In genomic region chr16:7637993-7638392, GRCm38 (mm10) we compare ENCODE assay signal across 26 mouse cellular contexts.
DNase-seq lines count a peak whose midpoint lies in the region; ATAC-seq and TF ChIP-seq lines count a peak whose summit lies in the region.
"Had no signal": no experiment of that assay in that cellular context is flagged by ENCODE, and none has a peak within 500 bp of the region (broad histone marks: within the 10 kb centered on the region; RNA-seq: fewer than 3 reads in every experiment).

No protein-coding gene starts in this region.

- no peak for TF ChIP-seq CTCF in layer of hippocampus, adult 2 months (conservative IDR thresholded peaks at IDR 0.05)
- no peak for TF ChIP-seq CTCF in midbrain, postnatal 0 days (IDR thresholded peaks at IDR 0.05)

- H3K27ac ChIP-seq in heart, embryonic 12.5 days (ENCODE audit: poor library complexity, severe bottlenecking) = no peak overlapping the region
- peak overlapping the region; percentile 73 for H3K27ac ChIP-seq in layer of hippocampus, adult 2 months
- H3K27ac ChIP-seq in midbrain, embryonic 16.5 days (ENCODE audit: low read length) = no peak overlapping the region
- no peak overlapping the region for H3K27ac ChIP-seq in midbrain, postnatal 0 days (ENCODE audit: low read depth, low read length)
- H3K27ac ChIP-seq: embryonic facial prominence, embryonic 10.5 days; embryonic facial prominence, embryonic 15.5 days; forebrain, embryonic 12.5 days; heart, embryonic 10.5 days; lung, embryonic 15.5 days; stomach, postnatal 0 days had no signal

- no peaks in the 10 kb centered on the region for H3K9me3 ChIP-seq in heart, embryonic 12.5 days (replicated peaks)
- no peaks in the 10 kb centered on the region for H3K9me3 ChIP-seq in midbrain, embryonic 16.5 days (replicated peaks; ENCODE audit: control insufficient read depth, low read length, poor library complexity, severe bottlenecking)
- H3K9me3 ChIP-seq in midbrain, postnatal 0 days (ENCODE audit: low read length) = no peaks in the 10 kb centered on the region
- H3K9me3 ChIP-seq: embryonic facial prominence, embryonic 10.5 days; embryonic facial prominence, embryonic 15.5 days; forebrain, embryonic 12.5 days; heart, embryonic 10.5 days; lung, embryonic 15.5 days had no signal

- H3K4me2 ChIP-seq in heart, embryonic 12.5 days = no peak overlapping the region
- no peak overlapping the region for H3K4me2 ChIP-seq in midbrain, embryonic 16.5 days (ENCODE audit: low read length)
- H3K4me2 ChIP-seq in midbrain, postnatal 0 days (ENCODE audit: low read depth, low read length, poor library complexity, severe bottlenecking) = no peak overlapping the region
- H3K4me2 ChIP-seq: embryonic facial prominence, embryonic 15.5 days; forebrain, embryonic 12.5 days; lung, embryonic 15.5 days had no signal

- H3K27me3 ChIP-seq in heart, embryonic 12.5 days (replicated peaks) = no peaks in the 10 kb centered on the region
- no peaks in the 10 kb centered on the region for H3K27me3 ChIP-seq in midbrain, embryonic 16.5 days (ENCODE audit: control insufficient read depth, insufficient read depth, low read depth, low read length)
- no peaks in the 10 kb centered on the region for H3K27me3 ChIP-seq in midbrain, postnatal 0 days (ENCODE audit: insufficient read depth, low read length)
- H3K27me3 ChIP-seq: CH12.LX; embryonic facial prominence, embryonic 15.5 days; forebrain, embryonic 12.5 days; lung, embryonic 15.5 days had no signal

- no peaks in the 10 kb centered on the region for H3K36me3 ChIP-seq in heart, embryonic 12.5 days
- H3K36me3 ChIP-seq in midbrain, embryonic 16.5 days (ENCODE audit: control insufficient read depth, insufficient read depth, low read length) = no peaks in the 10 kb centered on the region
- H3K36me3 ChIP-seq in midbrain, postnatal 0 days (ENCODE audit: insufficient read depth, low read length) = no peaks in the 10 kb centered on the region
- H3K36me3 ChIP-seq: embryonic facial prominence, embryonic 10.5 days; embryonic facial prominence, embryonic 15.5 days; forebrain, embryonic 12.5 days; heart, embryonic 10.5 days; lung, embryonic 15.5 days had no signal

- DNase-seq in heart, adult 11 months = peak; percentile 64
- no peak for DNase-seq in layer of hippocampus, adult 2 months (ENCODE audit: low spot score in 2 of 2)
- DNase-seq in layer of hippocampus, postnatal 36 days = no peak
- DNase-seq in midbrain, postnatal 0 days (ENCODE audit: low spot score) = no peak
- DNase-seq in thymus, postnatal 36 days = no peak
- DNase-seq in gastrocnemius, postnatal 36 days = no peak
- DNase-seq: adrenal gland, adult 8-10 months; cerebellum, adult 8-10 months; cerebellum, postnatal 25 days; gastrocnemius, postnatal 10 days; heart, postnatal 36 days; kidney, adult 2 months; kidney, postnatal 36 days; right cerebral cortex, postnatal 4 days; thymus, adult 18-20 months; thymus, postnatal 25 days had no signal

- no peak overlapping the region for H3K9ac ChIP-seq in heart, embryonic 12.5 days
- no peak overlapping the region for H3K9ac ChIP-seq in midbrain, embryonic 16.5 days (ENCODE audit: low read depth, low read length)
- no peak overlapping the region for H3K9ac ChIP-seq in midbrain, postnatal 0 days (replicated peaks; ENCODE audit: low read length, poor library complexity, severe bottlenecking)
- H3K9ac ChIP-seq: embryonic facial prominence, embryonic 15.5 days; forebrain, embryonic 12.5 days; lung, embryonic 15.5 days had no signal

- no peaks in the 10 kb centered on the region for H3K4me1 ChIP-seq in heart, embryonic 12.5 days (replicated peaks)
- H3K4me1 ChIP-seq in midbrain, embryonic 16.5 days (ENCODE audit: control insufficient read depth, insufficient read depth, low read length) = peaks cover 14% of the 10 kb centered on the region
- H3K4me1 ChIP-seq in midbrain, postnatal 0 days (ENCODE audit: insufficient read depth, low read length) = no peaks in the 10 kb centered on the region
- H3K4me1 ChIP-seq: heart, embryonic 10.5 days; lung, embryonic 15.5 days had no signal

- intact Hi-C loops in gastrocnemius, postnatal 36 days (cut with DNase I) = no loop called here

- H3K4me3 ChIP-seq in heart, embryonic 12.5 days = no peak overlapping the region
- no peak overlapping the region for H3K4me3 ChIP-seq in layer of hippocampus, adult 2 months
- no peak overlapping the region for H3K4me3 ChIP-seq in midbrain, embryonic 16.5 days (ENCODE audit: low read depth, low read length)
- no peak overlapping the region for H3K4me3 ChIP-seq in midbrain, postnatal 0 days (ENCODE audit: low read depth, low read length)
- H3K4me3 ChIP-seq: embryonic facial prominence, embryonic 10.5 days; embryonic facial prominence, embryonic 15.5 days; forebrain, embryonic 12.5 days; heart, embryonic 10.5 days; lung, embryonic 15.5 days had no signal

- no peak for ATAC-seq in heart, embryonic 12.5 days (ENCODE audit: insufficient number of reproducible peaks, low FRiP score)
- ATAC-seq in midbrain, embryonic 16.5 days = 0 out of 2 replicates have a peak, but pooled peaks have one; percentile 14
- ATAC-seq in midbrain, postnatal 0 days (ENCODE audit: low FRiP score) = no peak
- ATAC-seq: inflammation-experienced regulatory T-cells, adult 6 months had no signal
